Mouse (Mus musculus): ENCODE results near the gene Gm5475.

DNA sequence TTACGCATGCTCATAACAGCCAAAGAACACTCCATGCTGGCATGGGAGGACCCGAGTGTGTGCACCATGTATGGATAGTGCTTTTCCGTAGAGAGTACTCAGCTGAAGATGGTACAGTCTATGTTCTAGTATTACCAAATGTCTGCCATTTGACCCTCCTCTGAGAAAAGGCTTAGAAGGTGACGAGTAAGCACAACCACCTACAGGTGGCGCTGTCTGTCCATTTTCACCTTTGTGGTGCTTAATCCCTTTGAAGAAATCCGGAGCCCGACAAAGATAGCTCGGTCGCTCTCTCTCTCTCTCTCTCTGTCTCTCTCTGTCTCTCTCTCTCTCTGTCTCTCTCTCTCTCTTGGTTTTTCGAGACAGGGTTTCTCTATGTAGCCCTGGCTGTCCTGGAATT, 36.1 kb downstream of the Gm5475 start:
- TF ChIP-seq ZNF384 (IDR thresholded peaks at IDR 0.05; ENCODE audit: low read depth, low read length) (no peak), HCFC1 (IDR thresholded peaks at IDR 0.05; ENCODE audit: borderline replicate concordance, insufficient read depth, low read length) (no peak), CHD2 (IDR thresholded peaks at IDR 0.05; ENCODE audit: low read depth, low read length) (no peak)

Data from ES-E14 (cell line).